Comparison of ENCODE assay signal across 8 mouse cellular contexts in the genomic region with DNA sequence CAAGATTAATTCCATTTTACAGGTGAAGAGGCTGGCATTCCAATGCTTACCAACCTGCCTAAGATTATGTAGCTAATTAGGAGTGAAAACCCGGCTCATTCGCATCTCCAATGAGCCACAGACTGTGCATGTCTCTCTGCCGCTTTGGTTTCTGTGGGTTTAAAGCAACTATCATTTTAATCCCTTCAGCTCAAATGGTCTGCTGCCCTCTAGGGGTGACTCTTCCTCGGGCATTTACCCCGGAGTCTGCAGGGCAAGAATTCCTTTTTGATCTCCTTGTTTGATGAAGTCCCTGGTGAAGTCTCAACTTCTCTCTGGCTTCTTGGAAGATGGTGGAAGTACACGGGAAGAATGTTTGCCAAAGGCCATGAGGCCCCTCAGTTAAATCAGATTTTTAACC.
A peak's percentile ranks its signal among the peaks of the same experiment; 100 is the strongest.
DNase-seq lines count a peak whose midpoint lies in the region; ATAC-seq and TF ChIP-seq lines count a peak whose summit lies in the region.

No protein-coding gene starts in this region.

- no peak overlapping the region for H3K4me2 ChIP-seq in heart, embryonic 11.5 days
- no peak overlapping the region for H3K4me2 ChIP-seq in midbrain, postnatal 0 days (ENCODE audit: low read depth, low read length, poor library complexity, severe bottlenecking)

- no peak overlapping the region for H3K9ac ChIP-seq in heart, embryonic 11.5 days (ENCODE audit: low read depth, low read length)
- H3K9ac ChIP-seq in ES-Bruce4 (ENCODE audit: low read depth, poor library complexity, severe bottlenecking): no peak overlapping the region
- no peak overlapping the region for H3K9ac ChIP-seq in midbrain, postnatal 0 days (replicated peaks; ENCODE audit: low read length, poor library complexity, severe bottlenecking)

- peak; percentile 51 for TF ChIP-seq CTCF in ES-Bruce4 (IDR thresholded peaks at IDR 0.05; ENCODE audit: low read depth, low read length)
- peak; percentile 88 for TF ChIP-seq CTCF in left cerebral cortex, adult 2 months (IDR thresholded peaks at IDR 0.05)
- TF ChIP-seq CTCF in midbrain, postnatal 0 days (IDR thresholded peaks at IDR 0.05): peak; percentile 67

- no peak overlapping the region for H3K27ac ChIP-seq in heart, embryonic 11.5 days (ENCODE audit: low read depth, low read length)
- H3K27ac ChIP-seq in ES-Bruce4 (ENCODE audit: insufficient read depth, low read length): no peak overlapping the region
- H3K27ac ChIP-seq in left cerebral cortex, adult 2 months: no peak overlapping the region
- H3K27ac ChIP-seq in midbrain, postnatal 0 days (ENCODE audit: low read depth, low read length): no peak overlapping the region

- no peak for TF ChIP-seq EP300 in ES-Bruce4 (IDR thresholded peaks at IDR 0.05; ENCODE audit: insufficient read depth, low read depth, low read length)

- no peak for TF ChIP-seq POLR2A in ES-Bruce4 (IDR thresholded peaks at IDR 0.05; ENCODE audit: insufficient read depth, low read length)

- intact Hi-C loops in left cerebral cortex, adult 2 months (cut with DNase I): loop anchor here (2.0 to 5.0 kb wide), 2 partner anchors 97 to 135 kb away; no protein-coding TSS in a partner anchor

- peak; percentile 57 for DNase-seq in heart, adult 8-10 months (ENCODE audit: low spot score)
- peak; percentile 79 to 84 for DNase-seq in cerebellum, postnatal 14 days
- DNase-seq in heart, postnatal 4 days: peak; percentile 71
- DNase-seq in left cerebral cortex, adult 2 months (ENCODE audit: extremely low spot score in 1 of 2, low spot score in 2 of 2): peak; percentile 62 to 65
- DNase-seq in midbrain, postnatal 0 days (ENCODE audit: low spot score): peak; percentile 46
- peak; percentile 77 for DNase-seq in thymus, postnatal 0 days (ENCODE audit: low spot score)

- WGBS in heart, embryonic 11.5 days (ENCODE audit: insufficient replicate concordance): 23% methylated on average over 6 of the region's 6 CpGs
- WGBS in midbrain, postnatal 0 days: 23% methylated on average over 6 of the region's 6 CpGs

- no peaks in the 10 kb centered on the region for H3K9me3 ChIP-seq in heart, embryonic 11.5 days (replicated peaks; ENCODE audit: control insufficient read depth, low read length)
- no peaks in the 10 kb centered on the region for H3K9me3 ChIP-seq in ES-Bruce4 (replicated peaks; ENCODE audit: control insufficient read depth, insufficient read depth, low read length, poor library complexity, severe bottlenecking)
- H3K9me3 ChIP-seq in midbrain, postnatal 0 days (ENCODE audit: low read length): no peaks in the 10 kb centered on the region

- H3K4me1 ChIP-seq in heart, embryonic 11.5 days (ENCODE audit: control insufficient read depth, insufficient read depth, low read length): peaks cover 15% of the 10 kb centered on the region
- H3K4me1 ChIP-seq in ES-Bruce4 (ENCODE audit: control insufficient read depth, insufficient read depth, low read length): no peaks in the 10 kb centered on the region
- no peaks in the 10 kb centered on the region for H3K4me1 ChIP-seq in midbrain, postnatal 0 days (ENCODE audit: insufficient read depth, low read length)

- no peak for ATAC-seq in heart, embryonic 11.5 days (replicated peaks; ENCODE audit: insufficient number of reproducible peaks, low FRiP score, low TSS enrichment)
- no peak for ATAC-seq in midbrain, postnatal 0 days (ENCODE audit: low FRiP score)

- no peaks in the 10 kb centered on the region for H3K27me3 ChIP-seq in heart, embryonic 11.5 days (ENCODE audit: control insufficient read depth, insufficient read depth, low read length)
- no peaks in the 10 kb centered on the region; the same call in 1 of the 2 replicates for H3K27me3 ChIP-seq in ES-Bruce4 (ENCODE audit: control insufficient read depth, insufficient read depth, low read length, poor library complexity, severe bottlenecking)
- H3K27me3 ChIP-seq in midbrain, postnatal 0 days (ENCODE audit: insufficient read depth, low read length): no peaks in the 10 kb centered on the region

- no peaks in the 10 kb centered on the region for H3K36me3 ChIP-seq in heart, embryonic 11.5 days (ENCODE audit: control insufficient read depth, insufficient read depth, low read length)
- no peaks in the 10 kb centered on the region for H3K36me3 ChIP-seq in ES-Bruce4 (ENCODE audit: control insufficient read depth, insufficient read depth, low read length, poor library complexity, severe bottlenecking)
- no peaks in the 10 kb centered on the region for H3K36me3 ChIP-seq in midbrain, postnatal 0 days (ENCODE audit: insufficient read depth, low read length)

- no peak overlapping the region for H3K4me3 ChIP-seq in heart, embryonic 11.5 days (ENCODE audit: low read depth, low read length)
- H3K4me3 ChIP-seq in ES-Bruce4 (ENCODE audit: low read depth, low read length): no peak overlapping the region
- H3K4me3 ChIP-seq in left cerebral cortex, adult 2 months: no peak overlapping the region
- H3K4me3 ChIP-seq in midbrain, postnatal 0 days (ENCODE audit: low read depth, low read length): no peak overlapping the region
